Mouse (Mus musculus): ENCODE data around the gene Notch2.
"Not testable (repeated sequence)": the region's sequence is repeated elsewhere in the genome, so short reads cannot be mapped to it uniquely, and the experiment has no call there.

The Notch2 gene

DNA sequence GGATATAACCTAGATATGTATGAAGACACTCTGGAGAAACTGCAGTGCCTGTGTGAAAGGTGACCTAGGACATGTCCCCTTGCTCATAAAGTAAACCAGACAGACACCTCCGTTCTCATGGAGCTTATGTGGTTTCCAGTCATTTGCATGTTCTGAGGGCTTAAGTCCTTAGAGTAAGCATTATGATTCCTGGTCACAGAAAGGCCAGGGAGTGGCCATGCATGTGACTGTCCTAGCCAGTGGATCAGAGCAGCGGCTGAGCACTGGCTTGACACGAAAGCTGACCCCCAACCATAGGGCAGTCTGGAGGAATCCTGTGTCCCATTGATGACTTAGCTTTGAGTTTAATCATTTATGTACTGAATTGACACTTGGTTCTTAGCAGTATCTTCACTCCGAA is 14.7 kb downstream of the Notch2 start:
- in situ Hi-C loops (cut with MboI, MseI), result no loop called here

DNA sequence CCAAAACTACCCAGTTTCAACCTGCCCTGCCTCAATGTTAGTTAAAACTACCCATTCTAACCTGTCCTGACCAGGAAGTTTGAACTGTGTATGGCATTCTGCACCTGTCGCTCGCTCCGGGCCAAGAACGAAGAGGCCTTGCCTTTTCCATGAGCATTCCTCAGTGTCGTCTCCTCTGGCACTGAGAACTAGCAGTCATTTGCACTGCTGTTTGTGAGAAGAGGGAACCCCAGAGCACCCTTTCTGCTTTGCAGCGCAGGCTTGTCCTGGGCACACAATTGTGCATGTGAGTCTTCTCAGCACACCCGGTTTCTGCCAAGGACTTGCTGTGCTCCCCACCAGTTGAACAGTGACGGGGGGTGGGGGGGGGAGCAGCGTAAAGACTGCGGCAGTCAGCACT is 15.6 kb downstream of the Notch2 start:
- in situ Hi-C loops (cut with MboI, MseI), result no loop called here

DNA sequence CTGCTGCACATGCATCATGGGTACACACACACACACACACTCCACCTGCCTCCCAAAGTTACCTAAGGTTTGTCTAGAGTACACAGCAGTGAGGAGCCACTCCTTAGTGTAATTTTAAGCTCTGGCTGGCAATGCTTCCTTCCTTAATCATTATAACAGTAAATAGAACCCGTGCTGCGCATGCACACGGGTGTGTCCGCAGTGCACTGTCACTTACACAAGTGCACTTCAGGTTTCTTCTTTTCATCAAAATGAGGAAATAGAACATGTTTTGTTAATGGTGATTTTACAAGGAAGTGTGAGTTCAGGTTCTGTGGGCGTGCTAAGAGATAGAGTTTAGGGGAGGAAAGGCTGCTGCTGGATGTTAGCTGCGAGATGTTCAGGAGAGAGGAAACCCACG is 17.8 kb downstream of the Notch2 start:
- in situ Hi-C loops (cut with MboI, MseI), result no loop called here

DNA sequence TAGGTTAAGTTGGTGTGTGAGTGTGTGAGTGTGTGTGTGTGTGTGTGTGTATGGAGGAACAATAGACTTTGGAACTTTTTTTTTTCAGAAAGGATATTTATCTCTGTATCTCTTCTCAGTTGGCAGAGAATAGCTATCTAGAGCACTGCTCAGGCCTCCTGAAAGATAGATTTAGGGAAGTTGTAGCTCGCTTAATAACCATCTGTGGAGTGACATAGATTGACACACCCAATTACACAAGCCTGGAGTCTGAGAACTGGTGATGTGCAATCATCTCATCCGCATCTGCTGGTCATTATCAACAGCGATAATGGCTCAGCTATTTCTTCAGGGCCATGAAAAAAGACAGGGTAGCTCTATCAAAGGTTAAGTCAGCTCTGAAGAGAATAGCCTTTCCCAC is 18.9 kb downstream of the Notch2 start:
- in situ Hi-C loops (cut with MboI, MseI), result no loop called here

DNA sequence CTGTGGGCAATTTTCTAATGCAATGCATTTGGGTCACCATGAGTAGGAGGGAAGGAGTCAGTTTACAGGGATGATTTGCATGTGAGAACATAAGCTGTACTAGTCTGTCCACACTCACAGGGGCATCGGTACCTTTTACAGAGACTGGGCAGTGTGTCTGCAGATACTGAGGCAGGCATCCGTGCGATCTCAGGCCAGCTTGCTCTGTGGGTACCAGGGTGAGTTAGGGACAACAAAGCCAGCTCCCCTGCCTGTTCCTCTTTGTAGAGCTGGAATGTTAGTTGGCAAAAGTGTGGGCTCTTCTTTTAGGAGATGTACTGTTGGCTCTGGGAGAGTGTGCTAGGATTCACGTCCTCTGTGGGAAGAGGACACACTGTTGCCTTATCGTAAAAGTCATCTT is 19.6 kb downstream of the Notch2 start:
- in situ Hi-C loops (cut with MboI, MseI), result no loop called here

DNA sequence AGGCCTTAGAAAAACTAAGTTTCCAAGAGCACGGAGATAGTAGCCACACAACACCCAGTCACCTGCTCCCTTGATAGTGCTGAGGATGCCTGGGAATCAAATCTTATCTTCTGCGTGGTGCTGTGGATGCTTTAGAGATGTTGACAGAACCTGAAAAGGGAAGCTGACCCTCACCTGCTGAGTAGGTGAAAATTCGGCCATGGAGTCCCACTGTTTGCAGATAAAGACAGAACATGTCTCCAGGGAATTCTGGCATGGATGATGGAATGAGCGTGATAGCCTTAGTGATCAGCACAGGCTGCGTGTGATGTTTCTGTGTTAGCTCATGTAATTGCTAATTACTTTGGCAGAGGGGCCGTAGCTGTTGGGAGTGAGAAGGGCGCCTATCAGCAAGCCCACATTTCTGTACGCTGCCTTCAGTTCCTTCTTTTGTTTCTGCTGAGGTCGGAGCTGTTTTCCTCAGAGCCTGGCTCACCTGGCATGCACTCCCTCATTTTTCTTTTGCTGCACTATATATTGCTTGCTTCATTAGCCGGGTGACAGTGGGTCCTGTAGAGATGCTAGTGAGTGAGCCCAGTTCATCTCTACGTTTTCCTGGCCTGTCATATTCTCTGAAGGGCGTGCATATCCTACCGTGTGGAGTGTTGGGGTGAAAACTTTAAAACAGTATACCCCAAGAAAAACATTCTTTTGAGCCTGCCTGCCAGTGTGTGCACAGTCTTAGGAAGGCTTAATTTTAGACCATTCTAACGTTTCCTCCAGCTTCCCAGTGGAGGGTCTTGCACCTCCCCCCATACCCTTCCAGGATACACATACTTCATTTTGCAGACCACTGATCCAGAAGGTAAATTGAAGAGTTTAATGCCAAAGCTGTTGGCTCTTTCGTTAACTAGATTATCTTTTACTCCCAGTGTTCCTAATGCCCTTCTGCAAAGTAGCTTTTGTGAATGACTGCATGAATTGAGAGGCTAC is 21.6 kb downstream of the Notch2 start:
- in situ Hi-C loops (cut with MboI, MseI), result no loop called here

DNA sequence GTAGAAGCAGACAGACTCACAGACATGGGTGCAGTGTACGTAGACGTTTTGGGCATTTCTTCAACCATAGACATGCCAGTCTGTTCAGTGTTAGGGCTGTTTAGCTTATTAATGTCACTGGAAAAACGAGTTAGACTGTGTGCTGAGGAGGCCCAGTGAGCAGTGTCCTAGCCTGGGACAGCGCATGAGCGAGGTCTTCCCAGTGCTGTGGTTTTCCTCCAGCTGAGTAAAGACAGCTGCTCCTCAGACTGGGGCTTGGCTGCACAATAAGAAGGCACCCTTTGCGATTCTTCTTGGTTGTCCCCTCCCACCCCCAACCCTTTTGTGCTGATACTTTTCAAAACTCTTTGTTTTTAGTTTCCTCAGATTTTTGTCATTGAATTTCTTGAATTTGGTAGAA is 22.8 kb downstream of the Notch2 start:
- in situ Hi-C loops (cut with MboI, MseI), result no loop called here

DNA sequence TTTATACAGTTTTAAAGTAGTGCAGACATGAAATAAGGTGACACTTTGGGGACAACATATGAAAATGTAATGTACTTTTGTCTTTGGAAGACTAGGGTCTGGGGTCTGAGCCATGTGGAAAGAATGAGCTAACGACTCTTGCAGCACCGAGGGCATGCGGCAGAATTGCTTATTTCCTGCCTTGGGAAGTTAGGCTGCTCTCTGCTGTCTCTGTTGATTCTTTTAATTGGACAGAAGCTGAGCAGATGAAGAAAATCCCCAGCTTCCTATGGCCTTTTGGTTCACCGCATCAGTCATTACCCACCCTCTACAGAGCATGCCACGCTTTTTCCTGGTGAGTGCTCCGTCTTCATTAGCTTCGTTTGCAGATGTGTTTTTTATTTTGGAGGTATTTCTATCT is 23.8 kb downstream of the Notch2 start:
- in situ Hi-C loops (cut with MboI, MseI), result no loop called here

DNA sequence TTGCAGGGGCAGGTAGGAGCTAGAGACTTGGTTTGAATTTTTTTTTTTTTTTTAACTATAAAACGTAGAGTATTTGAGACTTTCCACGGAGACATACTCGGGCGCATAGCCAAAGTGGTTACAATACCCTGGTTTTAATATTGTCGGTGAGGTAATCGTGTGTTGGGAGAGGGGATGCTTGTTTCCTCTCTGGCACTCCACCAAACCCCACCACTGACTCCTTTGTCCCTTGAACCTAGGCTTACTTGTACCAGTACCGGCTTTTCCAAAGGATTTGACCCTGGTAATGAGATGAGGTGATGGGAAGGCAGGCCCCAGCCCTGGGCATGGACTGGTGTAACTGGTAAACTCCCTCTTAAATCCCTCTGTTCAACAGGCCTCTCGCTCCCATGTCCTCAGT is 25.3 kb downstream of the Notch2 start:
- in situ Hi-C loops (cut with MboI, MseI), result no loop called here

DNA sequence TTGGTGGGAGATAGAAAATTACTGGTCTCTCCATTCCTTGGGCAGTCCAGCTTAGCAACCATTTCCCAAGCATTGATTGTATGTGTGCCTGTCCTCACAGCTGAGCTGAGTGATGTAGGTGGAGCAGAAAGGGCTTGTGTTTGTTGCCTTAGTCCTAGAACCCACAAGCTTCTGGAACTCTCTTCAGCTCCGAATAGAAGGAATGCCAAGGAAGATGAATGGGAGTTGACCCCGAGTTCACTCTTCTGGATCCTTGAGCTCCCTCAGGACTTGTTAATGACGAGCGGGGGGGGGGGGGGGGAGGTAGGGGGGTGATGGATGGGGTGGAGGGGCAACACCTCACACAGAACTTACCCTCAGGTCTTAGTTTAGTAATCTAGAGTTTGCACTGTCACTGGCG is 25.9 kb downstream of the Notch2 start:
- in situ Hi-C loops (cut with MboI, MseI), result no loop called here

DNA sequence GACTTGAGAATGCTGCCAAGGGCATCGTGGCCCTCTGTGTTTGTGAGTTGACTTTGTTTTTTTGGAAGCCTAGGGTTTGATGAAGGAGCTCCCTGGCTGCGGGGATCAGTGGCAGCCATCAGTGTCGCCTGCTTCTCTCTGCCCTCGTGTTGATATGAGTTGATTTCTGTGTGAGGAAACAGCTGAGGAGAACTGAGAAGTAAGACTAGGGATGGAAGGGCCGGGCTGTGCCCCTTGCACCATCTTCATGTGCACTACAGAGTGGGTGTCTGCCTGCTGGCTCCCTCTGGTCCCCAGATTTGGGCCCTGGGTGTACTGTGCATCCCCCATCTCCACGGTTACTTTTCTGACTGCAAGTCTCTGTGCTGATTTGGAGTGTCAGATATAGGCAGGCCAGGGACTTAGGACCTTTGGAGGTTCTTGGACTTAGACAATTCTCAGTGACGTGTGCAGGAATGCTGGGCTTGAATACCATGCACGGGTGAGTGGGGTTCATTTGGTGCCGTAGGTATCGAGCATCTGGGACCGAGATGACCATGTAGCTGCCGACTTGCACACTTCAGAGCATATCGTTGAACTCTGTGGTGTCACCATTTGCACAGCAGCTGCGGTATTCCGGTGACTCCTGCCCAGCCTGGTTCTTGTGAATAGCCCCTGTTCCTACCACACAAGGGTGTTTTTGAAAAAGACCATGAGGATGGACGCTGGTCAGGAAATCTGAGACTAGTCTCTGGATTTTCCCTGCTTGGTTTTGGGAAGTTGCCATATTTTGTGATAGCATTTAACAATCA is 26.5 kb downstream of the Notch2 start:
- in situ Hi-C loops (cut with MboI, MseI), result no loop called here

DNA sequence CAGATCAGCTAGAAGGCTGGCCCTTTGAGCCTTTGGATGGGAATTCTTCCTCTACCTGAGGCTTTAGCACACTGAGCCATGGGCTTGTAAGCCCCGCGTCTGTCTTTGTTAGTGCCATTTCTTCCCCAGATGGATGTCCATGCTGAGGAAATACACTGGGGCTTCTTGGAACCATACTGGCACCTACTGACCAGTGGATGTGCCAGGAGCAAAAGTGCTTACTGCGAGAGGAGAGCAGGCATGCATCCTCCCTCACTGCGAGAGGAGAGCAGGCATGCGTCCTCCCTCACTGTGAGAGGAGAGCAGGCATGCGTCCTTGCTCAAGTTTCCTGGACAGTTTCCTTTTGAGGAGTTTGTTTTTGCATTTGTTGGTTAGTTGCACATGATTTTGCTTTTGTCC is 27.5 kb downstream of the Notch2 start:
- in situ Hi-C loops (cut with MboI, MseI), result no loop called here

DNA sequence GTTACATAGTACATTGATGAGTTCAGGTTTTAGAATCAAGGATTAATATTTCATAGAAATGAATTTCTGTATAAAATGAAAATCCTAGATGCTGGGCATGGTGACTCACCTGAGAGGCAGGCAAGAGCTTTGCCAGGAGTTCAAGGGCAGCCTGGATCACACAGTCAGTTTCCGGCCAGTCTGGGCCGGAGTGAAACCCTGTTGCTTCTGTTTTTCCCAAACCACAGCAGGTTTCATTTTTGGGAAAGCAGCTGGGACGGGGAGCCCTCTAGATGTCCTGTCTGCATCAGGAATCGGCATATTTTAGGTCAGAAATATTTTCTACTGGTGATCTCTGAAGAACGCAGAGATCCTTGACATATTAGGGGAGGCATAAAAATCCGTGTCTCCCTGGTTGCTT is 29.0 kb downstream of the Notch2 start:
- in situ Hi-C loops (cut with MboI, MseI), result no loop called here

DNA sequence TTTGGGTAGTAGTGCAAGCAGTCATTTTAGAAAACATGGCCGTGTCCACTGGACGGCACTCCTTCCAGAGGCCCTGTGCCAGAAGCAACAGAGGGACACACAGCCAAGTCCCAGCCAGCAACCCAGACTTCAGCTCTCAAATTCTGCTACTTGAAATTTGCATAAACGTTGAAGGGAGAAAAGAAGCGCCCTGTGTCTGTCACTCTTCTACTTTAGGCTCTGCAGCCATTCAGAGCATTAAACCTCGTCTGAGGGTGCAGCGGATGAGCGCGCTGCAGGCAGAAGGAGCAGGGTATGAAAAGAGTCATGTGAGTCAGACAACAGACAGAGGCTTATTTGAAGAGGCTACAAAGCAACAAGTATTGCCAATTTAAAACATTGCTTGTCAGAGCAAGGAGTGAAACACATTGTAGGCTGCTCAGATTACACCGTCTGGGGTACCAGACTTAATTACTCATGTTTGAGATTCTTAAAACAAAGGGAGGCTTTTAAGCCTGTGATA is 29.7 kb downstream of the Notch2 start:
- in situ Hi-C loops (cut with MboI, MseI), result no loop called here

DNA sequence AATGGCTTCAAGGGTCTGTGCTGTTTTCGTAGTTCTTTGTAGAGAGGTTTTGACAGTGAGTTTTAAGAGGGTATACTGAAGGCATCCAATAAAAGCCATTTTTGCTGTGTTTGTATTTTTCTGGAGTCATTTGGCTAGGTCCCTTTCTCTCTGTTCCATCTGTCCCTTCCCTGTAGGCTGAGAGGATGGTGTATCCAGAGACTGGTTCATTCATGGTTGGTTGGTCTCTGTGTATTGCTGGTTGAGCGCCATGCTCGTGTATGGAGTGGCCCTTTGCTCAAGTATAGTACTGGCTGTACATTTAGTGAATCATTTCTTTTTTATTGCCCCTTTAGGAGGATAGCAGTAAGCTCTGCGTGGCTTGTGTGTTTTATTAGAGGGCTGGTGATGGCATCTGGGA is 30.3 kb downstream of the Notch2 start:
- in situ Hi-C loops (cut with MboI, MseI), result no loop called here

DNA sequence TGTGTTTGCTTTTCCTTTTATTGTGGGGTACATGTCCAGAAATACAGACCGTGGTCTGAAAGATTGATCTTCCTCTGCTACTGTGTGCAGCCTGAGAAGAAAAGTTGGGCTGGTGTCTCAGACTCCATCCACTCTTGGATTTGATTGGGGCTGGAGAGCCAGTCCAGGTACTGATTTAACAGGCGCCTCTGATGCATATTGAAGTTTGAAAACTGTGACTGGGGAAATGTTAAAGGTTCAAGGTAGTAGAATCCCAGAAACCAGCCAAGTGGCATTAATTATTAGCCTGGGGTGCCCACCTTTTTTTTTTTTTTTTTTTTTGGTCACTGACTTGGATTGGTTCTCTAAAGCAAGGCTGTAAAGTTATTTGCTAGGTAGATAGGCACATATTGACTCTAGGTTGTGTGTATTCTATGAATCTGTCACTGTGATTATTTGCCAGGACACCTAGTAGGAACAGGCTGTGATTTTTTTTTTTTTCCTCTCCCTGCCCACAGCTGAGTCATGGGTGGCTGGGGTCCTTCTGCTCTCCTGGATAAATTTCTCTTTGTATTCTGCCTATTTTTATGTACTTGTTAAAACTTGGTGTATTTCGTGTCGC is 31.5 kb downstream of the Notch2 start:
- in situ Hi-C loops (cut with MboI, MseI), result no loop called here

DNA sequence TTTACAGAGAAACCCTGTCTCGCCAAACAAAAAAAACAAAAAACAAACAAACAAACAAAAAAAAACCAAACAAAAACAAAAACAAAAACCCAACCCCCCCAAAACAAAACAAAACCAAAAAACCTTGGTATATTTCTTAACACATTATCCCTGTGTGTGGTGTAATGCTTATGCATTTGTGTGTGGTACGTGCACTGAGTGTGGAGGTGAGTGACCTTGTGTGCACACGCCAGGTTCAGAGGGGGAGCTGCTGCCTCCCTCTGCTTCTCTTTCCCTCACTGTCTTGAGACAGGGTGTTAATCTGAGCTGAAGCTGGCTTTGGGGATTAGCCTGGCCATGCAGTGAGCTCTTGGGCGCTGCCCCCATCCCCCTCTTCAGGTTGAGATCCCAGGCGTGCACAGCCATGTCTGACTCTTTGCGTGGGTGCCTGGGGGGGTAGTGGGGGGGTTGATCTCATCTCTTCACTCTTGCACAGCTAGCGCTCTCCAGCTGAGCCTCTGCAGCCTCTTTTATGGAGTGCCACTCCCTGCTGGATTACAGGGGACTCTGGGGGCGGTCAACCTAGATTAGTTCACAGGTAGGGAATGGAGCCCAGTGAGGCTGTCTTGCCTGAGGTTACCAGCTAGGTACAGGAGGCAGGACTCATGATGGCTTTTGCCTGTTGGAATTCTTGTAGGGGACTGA is 32.3 kb downstream of the Notch2 start:
- in situ Hi-C loops (cut with MboI, MseI), result no loop called here

DNA sequence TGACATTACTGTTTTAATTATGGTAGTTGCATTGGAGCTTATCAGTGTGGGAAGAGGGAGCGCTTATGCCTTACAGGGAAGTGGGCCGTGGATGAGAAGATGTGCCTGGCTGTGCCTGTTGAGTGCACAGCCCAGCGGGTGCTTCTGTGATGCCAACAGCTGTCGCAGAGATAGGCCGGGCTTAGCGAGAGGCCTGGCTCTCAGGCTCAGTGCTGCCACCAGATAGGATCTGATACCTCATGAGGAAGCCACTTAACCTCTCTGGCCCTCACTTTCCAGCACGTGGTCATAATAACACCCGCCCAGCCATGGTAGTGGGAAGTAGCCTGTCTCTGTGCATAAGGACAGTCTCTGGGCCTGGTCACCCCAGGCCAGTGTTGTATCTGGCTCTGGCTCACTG is 33.0 kb downstream of the Notch2 start:
- in situ Hi-C loops (cut with MboI, MseI), result no loop called here

DNA sequence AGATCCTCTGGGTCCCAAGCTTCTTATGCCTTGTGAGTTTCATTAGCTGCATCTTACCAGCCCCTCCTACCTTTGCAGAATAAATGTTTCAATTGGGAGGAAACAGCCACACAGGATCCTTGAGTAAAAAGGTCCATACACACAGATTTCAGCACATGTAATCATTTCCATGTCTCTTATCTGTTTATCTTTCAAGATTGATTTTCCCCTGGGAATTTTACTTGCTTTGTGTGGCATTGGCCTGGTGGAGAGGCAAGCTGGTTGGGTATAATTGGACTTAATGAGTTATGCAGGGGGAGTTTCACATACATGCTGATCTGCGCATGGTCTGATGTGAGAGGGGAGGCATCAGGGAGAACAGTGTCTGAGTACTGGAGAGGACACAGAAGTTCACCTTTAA is 36.3 kb downstream of the Notch2 start:
- in situ Hi-C loops (cut with MboI, MseI), result no loop called here

DNA sequence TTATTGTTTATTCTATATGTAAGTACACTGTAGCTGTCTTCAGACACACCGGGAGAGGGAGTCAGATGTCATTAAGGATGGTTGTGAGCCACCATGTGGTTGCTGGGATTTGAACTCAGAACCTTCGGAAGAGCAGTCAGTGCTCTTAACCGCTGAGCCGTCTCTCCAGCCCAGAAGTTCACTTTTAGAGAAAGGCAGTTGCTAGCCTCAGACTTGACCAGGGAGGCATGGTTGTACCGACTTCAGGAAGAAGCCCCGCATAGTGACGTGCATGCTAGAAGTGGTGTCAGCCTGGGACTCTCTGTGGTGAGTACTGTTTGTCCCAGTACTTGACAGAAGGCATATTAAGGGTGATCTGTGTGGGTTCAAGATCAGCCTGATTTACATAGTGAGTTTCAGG is 36.8 kb downstream of the Notch2 start:
- in situ Hi-C loops (cut with MboI, MseI), result not testable (repeated sequence)

DNA sequence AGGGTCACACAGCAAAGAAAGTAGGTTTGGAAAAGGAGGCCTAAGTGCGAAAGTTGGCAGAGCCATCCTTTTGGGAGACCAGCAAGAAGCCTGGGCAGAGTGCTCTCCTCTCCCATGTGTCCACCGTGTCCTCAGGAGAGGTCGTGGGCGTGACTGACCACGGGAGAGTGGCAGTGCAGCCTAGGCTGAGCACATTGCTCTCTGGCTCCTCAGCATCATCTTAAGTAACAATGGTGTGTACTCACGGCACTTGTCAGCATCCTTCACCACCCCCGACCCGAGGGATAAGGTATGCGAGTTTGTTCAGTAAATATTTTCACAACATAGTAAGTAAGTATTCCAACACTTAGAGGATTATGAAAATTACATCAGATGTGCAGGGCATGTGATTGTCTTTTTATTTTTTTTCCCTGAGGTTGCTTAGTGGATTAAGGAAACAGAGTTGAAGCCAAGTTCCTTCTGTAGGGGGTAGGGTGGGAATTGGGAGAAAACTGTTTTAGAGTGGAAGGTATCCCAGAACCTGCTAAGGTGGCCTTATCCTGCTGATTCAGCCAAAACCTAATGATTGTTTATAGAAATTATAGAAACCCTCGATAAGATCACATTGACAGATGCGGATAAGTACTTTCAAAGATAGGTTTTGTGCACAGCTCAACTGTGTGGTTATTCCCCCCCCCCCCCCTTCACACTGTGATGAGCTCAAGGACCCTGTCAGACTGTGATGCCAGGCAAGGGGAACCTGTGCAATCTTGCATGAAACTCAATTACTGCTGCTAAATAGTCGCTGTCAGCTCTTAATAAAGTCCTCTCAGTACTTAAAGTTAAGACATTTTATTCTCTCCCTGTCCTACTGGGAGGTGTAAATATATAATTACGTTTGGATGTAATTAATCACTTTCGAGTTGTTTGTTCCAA is 37.4 kb downstream of the Notch2 start:
- in situ Hi-C loops (cut with MboI, MseI), result no loop called here

All from T-helper 1 cell (primary cell).